Mouse (Mus musculus) bone marrow, adult 2 months (tissue): ENCODE measurements around the gene Slc24a3.

Experiments
- CTCF ChIP-seq: fragments of 200-500 bp; IDR thresholded peaks from 2 replicates; pipeline ENCODE4 v1.5.1; 2011; ENCODE audit warnings: low read length, control low read depth; ENCODE audit not compliant: control insufficient read depth, insufficient read depth
- POLR2A ChIP-seq: fragments of 200-500 bp; IDR thresholded peaks from 2 replicates; pipeline ENCODE4 v1.6.1; 2011; ENCODE audit warnings: low read depth, mild to moderate bottlenecking, control low read depth, low read length, borderline replicate concordance; ENCODE audit not compliant: control insufficient read depth

- no peak for TF ChIP-seq CTCF
- no peak for TF ChIP-seq POLR2A
Measured at GRCm38 (mm10) chr2:145358236-145358942, 190.8 kb downstream of the Slc24a3 start.
